Mouse (Mus musculus): Measurements from ENCODE around the gene Ppfibp2.
A peak's percentile ranks its signal among the peaks of the same experiment; 100 is the strongest.

Gene Ppfibp2

DNA sequence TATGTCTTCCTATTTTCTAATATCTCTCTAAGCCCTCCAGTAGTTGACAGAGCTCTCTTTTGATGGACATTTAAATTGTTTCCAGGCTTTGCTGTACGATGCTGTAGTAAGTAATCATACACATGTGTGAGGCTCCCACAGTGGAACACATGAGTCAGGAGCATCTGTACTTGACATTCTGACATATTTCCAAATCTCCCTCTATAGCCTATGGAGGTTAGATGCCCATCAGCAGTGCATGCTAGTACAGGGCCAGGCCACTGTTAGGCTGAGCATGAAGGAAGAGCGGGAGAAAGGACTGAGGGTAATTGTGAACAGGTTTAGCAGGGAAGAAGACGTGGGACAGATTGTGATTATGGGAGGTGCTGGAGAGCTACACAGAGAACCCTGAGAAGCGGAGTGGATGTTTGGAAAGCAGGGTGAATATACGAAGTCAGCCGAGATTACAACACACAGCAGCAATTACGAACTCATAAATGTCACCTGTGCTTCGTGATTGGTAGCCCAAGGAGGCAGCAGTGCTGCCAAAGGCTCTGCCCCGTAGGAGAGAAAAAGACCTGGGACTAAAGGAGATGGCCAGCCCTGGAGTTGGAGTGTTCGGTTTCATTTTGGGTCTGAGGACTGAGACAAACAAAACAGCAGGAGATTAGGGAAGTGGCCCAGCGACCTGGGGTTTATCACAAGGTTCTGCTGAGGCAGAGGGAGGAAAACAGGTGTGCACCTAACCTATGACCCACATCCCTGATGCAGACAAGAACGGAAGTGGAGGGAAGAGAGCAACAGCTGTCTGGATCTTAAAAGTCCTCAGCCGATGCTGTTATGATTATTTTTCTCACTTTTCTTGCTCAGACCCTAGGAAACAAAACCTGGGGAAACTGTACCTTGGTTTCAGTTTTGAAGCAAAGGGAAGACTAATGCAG lies 107.7 kb downstream of the Ppfibp2 start:
- DNase-seq (ENCODE audit: low spot score): no peak

DNA sequence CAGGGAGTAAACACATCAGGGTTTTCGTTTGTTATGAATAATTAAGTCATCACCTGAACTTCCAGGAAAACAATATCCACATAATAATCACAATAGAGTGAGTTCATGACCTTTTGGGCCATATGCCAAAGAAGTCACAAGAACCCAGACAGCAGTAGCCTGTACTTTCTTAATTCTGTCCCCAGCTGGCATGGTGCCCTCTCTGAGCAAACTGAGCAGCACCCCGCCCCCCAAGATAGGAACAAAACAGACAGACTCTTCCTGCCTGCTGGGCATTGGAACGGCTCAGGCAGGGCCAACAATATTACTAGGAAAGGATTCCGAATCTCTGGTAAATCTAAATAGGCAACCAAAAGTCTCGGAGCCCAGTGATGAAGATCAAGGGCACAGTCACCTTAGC lies 110.9 kb downstream of the Ppfibp2 start:
- DNase-seq (ENCODE audit: low spot score): no peak

DNA sequence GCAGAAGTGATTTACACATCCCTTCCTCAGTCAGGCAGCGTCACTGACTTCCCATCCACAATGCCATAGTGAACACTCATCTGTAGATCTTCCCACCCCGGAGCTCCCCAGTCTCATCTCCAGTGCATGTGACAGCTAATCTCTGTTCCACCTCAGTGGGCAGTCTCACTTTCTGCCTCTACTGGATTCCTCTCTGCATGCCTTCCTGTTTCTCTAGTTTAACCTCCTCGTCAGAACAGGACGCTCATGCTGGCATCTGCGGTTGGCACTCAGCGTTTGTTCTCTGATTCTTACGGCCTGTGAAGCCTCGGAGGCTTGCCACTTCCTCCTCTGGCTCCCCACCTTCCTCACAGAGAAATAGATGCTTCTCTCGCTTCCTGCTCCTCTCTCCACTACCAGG lies 112.6 kb downstream of the Ppfibp2 start:
- no peak for DNase-seq (ENCODE audit: low spot score)

DNA sequence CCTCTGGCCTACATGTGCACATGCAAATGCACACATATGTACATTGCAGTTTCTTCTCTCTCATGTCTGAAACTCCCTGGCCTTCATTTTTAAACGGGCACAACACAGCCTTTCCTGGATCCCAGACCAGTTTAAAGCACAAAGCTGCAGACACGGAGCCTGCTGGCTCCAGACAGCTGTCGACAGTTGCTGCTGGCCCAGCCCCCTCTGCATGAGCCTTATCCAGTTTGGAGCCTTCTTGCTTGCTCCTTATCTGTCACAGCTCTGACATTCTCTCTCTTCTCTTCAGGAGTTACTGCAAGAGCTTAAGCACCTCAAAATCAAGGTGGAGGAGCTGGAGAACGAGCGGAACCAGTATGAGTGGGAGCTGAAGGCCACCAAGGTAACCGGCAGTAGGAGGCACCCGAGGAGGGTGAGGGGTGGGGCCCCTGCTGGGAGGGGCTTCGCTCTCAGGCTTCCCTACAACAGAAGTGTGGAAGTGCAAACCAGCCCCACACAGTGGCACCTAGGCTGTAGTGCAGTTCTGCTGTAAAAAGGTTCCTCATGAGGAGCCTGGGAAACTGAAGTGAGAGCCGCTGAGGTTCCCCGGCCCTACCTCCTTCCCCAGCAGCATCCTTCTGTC lies 113.6 kb downstream of the Ppfibp2 start:
- peak; percentile 84 for DNase-seq (ENCODE audit: low spot score)

DNA sequence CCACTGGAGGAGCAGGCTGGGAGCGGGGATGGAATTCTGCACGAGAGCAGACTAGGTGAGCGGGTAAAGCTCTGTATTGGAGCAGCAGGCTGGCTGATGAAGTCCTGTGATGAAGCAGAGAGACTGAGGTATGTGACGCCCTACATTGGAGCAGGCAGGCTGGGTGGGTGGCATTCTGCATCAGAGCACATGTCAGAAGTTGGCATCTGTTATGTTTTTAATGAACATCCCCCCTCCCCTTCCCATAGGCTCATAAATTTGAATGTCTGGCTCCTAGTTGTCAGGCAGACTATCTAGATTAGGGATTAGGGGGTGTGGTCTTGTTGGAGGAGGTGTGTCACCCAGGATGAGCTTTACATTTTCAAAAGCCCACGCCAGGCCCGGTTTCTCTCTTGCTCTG lies 117.7 kb downstream of the Ppfibp2 start:
- no peak for DNase-seq (ENCODE audit: low spot score)

DNA sequence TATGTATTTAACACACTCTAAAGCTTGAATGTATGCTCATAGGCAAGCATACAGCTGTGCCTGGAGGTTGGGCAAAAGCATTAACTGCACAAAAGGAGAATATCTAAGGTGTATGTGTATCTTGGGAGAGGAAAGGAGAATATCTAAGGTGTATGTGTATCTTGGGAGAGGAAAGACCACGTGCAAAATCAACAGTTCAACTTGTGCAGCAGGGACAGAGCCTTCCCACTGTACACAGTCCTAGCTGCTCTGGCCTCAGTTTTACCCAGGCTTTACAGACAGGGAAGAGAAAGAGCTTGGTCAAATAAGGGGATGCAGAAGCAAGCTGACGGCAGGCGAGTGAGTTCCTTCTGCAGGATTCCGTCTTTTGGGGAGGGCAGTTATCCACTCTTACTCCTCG lies 119.1 kb downstream of the Ppfibp2 start:
- DNase-seq (ENCODE audit: low spot score): no peak

DNA sequence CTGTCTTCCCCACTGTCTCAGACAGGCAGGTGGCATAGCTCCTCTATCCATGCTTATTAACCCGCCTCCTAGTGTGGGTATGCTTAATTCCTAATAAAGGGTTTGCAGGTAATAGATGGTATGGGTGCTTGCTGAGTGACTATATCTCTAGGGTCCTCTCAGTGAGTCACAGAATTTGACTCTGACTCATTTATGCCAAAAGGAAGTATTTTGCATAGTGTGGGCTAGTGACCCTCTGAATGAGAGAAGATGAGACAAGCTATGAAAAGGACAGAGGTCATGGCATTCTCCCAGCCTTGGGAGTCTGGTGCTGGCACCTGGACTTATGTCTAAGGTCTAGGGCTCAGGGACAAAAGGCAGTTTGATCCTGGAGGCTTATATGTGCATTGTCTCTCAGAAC lies 125.8 kb downstream of the Ppfibp2 start:
- no peak for DNase-seq (ENCODE audit: low spot score)

DNA sequence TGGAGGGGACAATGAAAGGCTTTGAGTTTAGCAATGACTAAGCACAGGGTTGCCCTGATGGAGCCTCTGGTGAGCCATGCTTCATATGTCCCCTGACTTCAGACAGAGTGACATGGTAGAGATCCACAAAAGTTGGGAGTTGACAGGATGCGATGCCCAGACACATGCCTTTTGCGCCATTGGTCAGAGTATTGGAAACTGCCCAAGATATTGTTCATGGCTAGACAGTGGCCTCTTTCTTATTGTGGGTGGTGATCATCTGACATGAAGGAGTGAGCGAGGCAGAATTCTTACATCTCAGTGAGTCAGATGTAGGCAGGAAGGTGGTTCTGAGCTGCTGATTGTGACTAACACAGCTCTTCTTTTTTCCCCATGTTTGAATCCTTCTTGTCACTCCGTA lies 127.5 kb downstream of the Ppfibp2 start:
- no peak for DNase-seq (ENCODE audit: low spot score)

DNA sequence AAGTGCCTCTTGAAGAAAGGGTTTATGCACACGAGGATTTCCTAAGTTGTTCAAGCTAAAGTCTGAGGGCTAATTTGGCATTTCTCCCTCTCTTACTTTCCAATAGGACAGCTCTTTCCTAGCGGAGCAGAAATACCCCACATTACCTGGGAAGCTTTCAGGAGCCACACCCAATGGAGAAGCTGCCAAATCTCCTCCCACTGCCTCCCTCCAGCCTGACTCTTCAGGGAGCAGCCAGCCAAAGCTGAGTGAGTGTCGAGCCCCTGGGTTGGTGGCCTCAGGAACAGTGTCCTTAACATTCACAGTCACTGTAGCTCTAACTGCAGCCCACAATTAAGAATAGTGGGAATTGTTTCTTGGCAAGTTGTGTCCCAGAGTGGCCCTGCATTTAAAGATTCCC lies 132.5 kb downstream of the Ppfibp2 start:
- DNase-seq (ENCODE audit: low spot score): no peak

DNA sequence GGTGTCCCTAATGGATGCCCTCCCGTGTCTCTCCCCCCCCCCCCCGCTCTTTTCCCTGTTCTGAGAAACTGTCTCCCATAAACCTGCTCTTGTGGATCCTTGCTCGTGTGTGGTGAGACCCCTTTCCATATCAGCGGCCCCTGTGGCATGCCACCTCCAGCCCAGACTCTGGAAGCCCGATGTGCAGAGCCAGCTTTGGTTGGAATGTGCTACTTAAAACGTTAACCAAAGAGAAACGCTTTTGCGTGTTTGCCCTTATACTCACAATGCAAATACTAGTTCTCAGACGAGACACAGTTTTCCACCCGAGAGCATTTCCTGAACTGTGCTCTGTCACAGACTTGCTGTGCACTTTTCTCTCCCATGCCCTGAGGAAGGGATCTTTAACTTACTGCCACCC lies 135.6 kb downstream of the Ppfibp2 start:
- no peak for DNase-seq (ENCODE audit: low spot score)

DNA sequence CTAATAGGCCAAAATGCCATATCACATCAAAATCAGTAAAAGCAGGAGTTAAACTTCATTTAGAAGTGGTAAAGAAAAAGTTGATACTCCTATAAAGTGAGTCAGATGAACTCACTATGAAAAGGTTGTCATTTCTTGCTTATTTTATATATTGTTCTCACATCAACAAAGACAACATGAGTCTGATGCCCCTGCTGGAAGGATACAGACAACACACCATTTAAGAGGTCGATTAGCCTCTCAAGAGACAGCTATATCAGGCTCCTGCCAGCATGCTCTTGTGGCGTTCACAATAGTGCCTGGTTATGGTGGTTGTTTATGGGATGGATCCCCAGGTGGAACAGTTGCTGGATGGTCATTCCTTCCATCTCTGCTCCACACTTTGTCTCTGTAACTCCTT lies 138.2 kb downstream of the Ppfibp2 start:
- no peak for DNase-seq (ENCODE audit: low spot score)

DNA sequence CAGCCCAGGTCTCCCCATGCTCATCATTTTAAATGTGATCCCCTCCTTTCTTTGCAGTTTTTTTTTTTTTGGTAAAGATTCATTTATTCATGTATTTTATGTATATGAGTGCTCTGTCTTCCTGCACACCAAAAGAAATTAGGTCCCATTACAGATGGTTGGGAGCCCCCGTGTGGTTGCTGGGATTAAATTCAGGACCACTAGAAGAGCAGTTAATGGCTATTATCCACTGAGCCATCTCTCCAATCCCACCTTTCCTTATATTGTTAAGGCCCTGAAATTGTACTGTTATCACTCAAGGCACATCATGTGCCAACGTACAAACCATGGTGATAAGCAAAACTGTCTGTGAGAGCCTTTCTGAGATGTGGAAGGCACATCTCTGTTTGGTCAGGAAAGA lies 143.7 kb downstream of the Ppfibp2 start:
- DNase-seq (ENCODE audit: low spot score): peak; percentile 45

DNA sequence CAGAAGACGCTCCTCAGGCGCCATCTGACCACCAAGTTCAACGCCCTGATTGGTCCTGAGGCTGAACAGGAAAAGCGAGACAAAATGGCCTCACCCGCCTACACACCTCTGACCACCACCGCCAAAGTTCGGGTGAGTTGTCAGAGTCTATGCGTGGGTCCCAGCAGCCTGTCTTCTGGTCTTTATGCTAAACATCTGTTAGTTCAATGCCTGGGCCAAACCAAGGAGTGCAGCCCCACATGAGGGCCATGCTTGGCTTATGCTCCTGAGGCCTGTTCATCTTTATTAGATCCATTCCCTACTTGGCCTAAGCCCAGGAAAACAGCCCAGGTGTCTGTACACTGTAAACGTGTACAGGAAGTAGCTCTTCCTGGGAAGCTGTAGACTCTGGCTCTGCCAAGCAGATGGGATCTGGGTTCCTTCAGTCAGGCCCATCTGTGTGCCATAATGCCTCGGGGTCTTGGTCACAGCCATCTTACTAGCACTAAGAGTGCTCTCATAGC lies 148.0 kb downstream of the Ppfibp2 start:
- no peak for DNase-seq (ENCODE audit: low spot score)

DNA sequence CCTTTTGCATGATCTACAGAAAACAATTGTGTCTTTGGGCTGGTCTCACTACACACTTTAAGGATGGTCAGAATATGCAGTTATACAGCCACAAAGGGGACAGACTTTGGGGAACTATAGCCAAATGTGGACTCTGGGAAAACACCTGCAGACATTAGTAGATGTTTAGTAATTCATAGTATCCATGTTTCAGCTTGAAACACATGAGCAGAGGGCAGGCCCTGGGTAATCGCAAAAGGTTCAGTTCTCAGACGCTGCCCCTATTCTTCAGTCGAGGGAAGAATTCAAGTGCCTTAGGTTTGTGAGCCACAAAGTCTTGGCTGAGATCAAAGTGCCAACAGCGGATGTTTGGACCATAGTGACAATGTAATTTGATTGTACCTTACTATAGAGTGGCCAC lies 149.4 kb downstream of the Ppfibp2 start:
- DNase-seq (ENCODE audit: low spot score): no peak

DNA sequence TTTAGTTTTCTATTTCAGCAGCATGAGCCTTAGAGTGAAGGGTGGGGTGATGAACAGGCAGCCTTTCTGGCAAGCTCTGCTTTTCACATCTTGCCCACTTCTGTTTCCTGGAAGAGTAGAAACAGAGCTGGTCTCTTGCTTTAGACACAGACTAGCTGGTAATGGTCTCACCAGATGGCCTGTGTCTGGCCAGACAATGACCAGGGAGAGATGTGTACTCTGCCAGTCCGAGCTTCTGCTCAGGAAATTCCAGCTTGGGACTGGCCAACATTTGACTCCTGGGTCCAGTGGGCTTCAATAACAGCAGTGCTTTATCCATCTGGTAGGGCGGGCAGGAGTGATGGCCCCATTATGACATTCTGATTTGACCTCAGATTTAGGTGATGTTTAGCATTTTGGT lies 150.1 kb downstream of the Ppfibp2 start:
- peak; percentile 14 for DNase-seq (ENCODE audit: low spot score)

DNA sequence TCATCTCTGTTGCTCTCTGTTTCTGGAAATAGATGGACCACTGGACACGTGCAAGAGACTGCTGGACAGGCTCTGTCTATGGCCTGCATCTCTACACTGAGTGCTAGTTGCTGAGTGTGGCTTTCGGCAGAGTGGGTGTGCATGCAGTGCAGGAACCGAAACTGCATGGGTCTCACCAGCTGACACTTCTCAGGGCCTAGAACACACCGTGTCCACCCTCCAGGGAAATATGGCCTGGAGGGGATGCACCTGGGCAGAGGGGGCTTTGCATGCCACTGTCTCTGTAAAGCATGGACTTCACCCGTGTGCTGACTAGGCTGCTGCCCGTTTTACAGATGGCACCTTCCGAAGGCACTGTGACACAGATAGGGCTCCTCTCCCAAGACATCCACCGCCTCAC lies 151.0 kb downstream of the Ppfibp2 start:
- no peak for DNase-seq (ENCODE audit: low spot score)

DNA sequence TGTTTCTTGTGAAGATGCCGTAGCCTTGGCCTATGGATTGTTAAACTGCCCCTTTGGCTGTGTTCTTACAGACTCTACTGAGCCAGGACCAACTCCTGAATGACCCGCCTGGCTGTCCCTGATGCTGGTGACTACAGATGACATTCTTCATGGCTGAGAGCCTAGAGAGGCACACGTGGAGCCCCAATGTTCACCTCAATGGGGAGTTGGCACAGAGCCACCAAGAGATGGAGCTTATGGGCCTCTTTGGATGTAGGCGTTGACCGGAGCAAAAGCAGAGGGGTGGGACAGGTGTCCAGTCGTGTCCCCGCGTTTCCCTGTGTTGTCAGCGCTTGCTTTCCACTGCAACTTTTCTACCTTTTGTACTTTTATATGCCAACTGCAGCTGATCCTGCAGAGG lies 152.5 kb downstream of the Ppfibp2 start:
- DNase-seq (ENCODE audit: low spot score): no peak

DNA sequence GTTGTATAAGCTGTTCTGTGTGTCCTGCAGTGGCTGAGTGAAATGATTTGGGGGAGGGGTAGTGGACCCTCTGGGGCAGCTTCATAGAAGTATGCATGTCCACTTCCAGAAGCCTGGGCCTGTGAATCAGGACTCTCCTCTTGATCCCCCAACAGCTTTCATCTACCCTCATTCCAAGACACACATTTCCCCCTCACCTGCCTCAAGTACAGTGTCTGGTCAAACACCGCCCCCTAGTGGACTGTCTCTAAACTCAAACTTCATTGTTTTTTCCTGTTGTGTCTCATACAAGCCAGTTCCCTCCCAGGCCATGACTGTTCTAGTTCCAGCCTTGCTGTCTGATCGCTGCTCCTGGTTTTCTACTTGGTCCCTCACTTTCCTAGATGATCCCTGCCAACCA lies 152.9 kb downstream of the Ppfibp2 start:
- peak; percentile 84 for DNase-seq (ENCODE audit: low spot score)

DNA sequence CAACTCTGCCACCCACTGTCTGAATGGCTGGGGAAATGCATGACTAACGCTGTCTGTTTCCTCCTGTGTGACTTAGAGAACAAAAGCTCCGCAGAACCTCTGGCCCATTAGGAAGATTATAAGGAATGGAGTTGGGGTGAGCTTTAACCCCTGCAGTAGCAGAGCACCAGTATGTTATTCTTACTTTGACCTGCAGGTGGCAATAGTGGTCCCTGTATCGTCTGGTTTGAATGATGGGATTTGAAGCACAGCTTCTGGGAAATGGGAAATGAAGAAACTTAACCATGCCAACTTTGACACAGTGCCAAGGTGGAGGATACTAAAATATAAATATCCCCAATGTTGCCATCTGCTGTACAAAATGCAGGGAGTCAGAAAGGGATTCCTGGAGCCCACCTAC lies 154.3 kb downstream of the Ppfibp2 start:
- peak; percentile 82 for DNase-seq (ENCODE audit: low spot score)

DNA sequence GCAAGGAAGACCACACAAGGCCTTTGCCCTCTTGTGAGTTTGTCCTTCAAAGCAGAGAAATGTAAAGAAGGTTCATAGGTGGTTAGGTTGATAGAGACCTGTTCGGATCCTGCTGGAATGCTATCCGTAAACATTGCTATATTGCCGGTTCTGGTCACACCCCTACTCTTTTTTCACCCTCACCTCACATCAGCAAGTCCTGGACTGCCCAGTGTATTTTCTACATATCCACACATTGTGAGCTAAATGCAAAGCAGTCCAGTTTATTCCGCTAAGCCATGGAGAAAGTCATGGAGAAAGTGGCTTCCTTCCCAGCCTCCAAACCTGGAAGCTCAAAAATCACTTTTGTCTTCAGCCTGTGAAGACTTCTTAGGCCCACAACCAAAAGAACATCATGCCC lies 154.7 kb downstream of the Ppfibp2 start:
- DNase-seq (ENCODE audit: low spot score): no peak

DNA sequence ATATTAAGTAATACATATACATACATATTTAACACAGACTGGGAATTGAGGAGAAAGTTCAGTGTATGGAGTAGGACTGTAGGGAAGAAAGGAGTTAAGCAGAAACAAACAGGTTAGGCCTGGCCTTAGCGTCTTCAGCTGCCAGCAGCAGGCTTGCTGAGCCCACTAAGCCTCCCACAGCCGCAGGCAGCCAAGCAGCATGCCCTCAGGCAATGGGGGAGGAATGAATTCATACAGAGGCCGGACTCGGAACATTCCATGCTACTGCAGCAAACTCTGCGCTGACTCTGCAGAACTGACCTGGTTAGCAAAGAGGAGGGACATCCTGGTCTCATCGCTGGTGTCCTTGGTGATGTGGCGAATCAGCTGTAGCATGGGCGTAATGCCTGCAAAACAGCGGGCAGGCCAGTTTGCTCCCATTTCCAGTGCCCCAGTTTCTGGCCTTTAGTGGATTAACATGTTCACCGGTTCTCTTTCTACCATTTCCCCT lies 157.1 kb downstream of the Ppfibp2 start:
- no peak for DNase-seq (ENCODE audit: low spot score)

DNA sequence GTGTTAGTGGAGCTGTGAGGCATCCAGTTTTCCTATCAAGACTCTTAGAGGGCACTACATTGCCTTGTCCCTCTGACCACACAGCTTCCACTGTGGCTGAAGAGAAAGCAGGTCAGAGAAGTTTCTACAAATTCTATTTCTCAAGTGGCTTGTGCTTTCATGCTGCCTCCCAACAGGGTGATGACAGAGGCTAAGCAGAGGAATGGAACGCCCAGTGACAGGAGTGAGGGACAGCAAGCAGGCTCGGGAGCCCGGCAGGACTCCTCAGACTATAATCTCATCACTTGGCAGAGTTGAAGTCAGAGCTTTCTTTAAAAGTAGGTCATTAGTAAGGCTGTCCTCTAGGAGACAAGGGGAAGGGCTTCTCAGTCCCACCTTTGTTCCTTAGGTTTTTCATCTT lies 160.9 kb downstream of the Ppfibp2 start:
- no peak for DNase-seq (ENCODE audit: low spot score)

DNA sequence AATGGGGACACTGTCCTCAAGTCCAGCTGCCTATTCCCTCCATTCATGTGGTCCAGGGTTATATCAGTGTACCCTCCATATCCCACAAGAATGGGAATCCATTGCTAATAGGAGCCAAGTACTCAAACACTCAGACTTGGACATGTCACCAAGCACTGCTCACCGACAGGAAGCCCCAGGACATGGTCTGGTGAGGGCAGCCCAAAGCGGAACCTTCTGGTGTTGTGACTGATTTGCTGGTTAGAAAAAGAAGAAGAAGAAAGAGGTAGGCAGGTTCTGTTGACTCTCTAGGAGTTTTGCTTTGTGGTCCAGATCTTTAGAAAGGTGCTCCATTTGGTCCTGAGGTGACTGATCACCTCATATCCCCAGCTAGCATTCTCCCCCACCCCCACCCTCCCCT lies 161.7 kb downstream of the Ppfibp2 start:
- DNase-seq (ENCODE audit: low spot score): no peak
